Mouse (Mus musculus): ENCODE data around the gene Ypel1. TPM values are rescaled to one million over a fixed set of nuclear protein-coding genes. Genes with fewer than 3 reads are reported as not detected.

Gene Ypel1
- polyA plus RNA-seq, 2 experiments = 20.3 to 36.9 TPM

GRCm38 (mm10) chr16:17110771-17111743 is 41.6 kb downstream of the Ypel1 start, which contains the start of gene Ppil2:
Gene Ppil2, minus strand, starts transcription at chr16:17111257.
- DNase-seq (ENCODE audit: low spot score) (peak; percentile 85), ATAC-seq (ENCODE audit: low FRiP score, low read depth) (peak; percentile 87)
- peaks cover 38% of the 10 kb centered on the region for H3K36me3 ChIP-seq (ENCODE audit: control insufficient read depth, insufficient read depth, low read length)
- peak within 1 kb of the TSS; percentile 86 for H3K4me3 ChIP-seq (replicated peaks; ENCODE audit: low read length)
- no peaks in the 10 kb centered on the region for H3K27me3 ChIP-seq (ENCODE audit: control insufficient read depth, insufficient read depth, low read length)
- peak within 1 kb of the TSS; percentile 75 for H3K9ac ChIP-seq (ENCODE audit: low read depth, low read length, severe bottlenecking)
- H3K4me2 ChIP-seq (replicated peaks; ENCODE audit: low read depth, low read length, severe bottlenecking) = peak within 1 kb of the TSS; percentile 58
- WGBS = 11% methylated on average over 38 of the region's 38 CpGs
- TF ChIP-seq POLR2A (IDR thresholded peaks at IDR 0.05; ENCODE audit: borderline replicate concordance, extremely low read depth, insufficient read depth, insufficient read length) = peak; percentile 54; the same call in 1 of the 2 replicates
- H3K9me3 ChIP-seq (ENCODE audit: control insufficient read depth, low read length) = no peaks in the 10 kb centered on the region
- H3K4me1 ChIP-seq (ENCODE audit: control insufficient read depth, insufficient read depth, low read length) = peaks cover 7% of the 10 kb centered on the region; the same call in 1 of the 2 replicates
- H3K27ac ChIP-seq (replicated peaks; ENCODE audit: low read depth, low read length) = peak within 1 kb of the TSS; percentile 35; the same call in 1 of the 2 replicates

DNA sequence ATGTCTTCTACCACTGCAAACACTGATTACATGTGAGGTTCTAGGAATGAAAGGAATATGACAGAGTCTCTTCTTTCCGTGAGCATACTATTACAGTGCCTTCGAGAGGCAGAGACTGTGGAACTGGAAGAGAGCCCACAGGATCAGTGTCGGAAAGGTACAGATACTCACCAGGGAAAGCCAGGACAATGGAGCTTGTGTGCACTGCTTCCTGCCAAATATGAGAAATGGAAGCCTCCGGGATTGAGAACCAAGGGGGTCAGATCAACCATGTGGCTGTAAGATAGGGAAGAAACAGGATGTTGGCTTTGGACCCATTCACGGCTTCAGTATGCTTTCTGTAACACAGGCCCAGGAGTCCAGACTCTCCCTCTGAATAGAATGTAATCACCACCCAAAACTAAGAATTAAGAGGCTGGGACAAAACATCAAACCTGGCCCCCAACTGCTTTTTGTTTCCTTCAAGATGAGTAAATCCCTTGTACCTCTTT is 47.9 kb downstream of the Ypel1 start:
- Histone ChIP-seq H3K4me3 (replicated peaks; ENCODE audit: low read length) (no peak overlapping the region), H3K9me3 (ENCODE audit: control insufficient read depth, low read length) (no peaks in the 10 kb centered on the region), H3K27me3 (ENCODE audit: control insufficient read depth, insufficient read depth, low read length) (no peaks in the 10 kb centered on the region), H3K4me1 (ENCODE audit: control insufficient read depth, insufficient read depth, low read length) (no peaks in the 10 kb centered on the region), H3K36me3 (ENCODE audit: control insufficient read depth, insufficient read depth, low read length) (peaks cover 60% of the 10 kb centered on the region), H3K27ac (replicated peaks; ENCODE audit: low read depth, low read length) (no peak overlapping the region), H3K4me2 (replicated peaks; ENCODE audit: low read depth, low read length, severe bottlenecking) (no peak overlapping the region), H3K9ac (ENCODE audit: low read depth, low read length, severe bottlenecking) (no peak overlapping the region)
- DNase-seq (ENCODE audit: low spot score) = no peak
- no peak for TF ChIP-seq POLR2A (IDR thresholded peaks at IDR 0.05; ENCODE audit: borderline replicate concordance, extremely low read depth, insufficient read depth, insufficient read length)
- no peak for ATAC-seq (ENCODE audit: low FRiP score, low read depth)
- 91% methylated on average over 5 of the region's 5 CpGs for WGBS

GRCm38 (mm10) chr16:17121569-17121968 is 52.1 kb downstream of the Ypel1 start:
- 79% methylated on average over 14 of the region's 14 CpGs for WGBS
- H3K27me3 ChIP-seq (ENCODE audit: control insufficient read depth, insufficient read depth, low read length) = no peaks in the 10 kb centered on the region
- H3K27ac ChIP-seq (replicated peaks; ENCODE audit: low read depth, low read length) = no peak overlapping the region
- H3K4me2 ChIP-seq (replicated peaks; ENCODE audit: low read depth, low read length, severe bottlenecking) = no peak overlapping the region
- H3K36me3 ChIP-seq (ENCODE audit: control insufficient read depth, insufficient read depth, low read length) = peaks cover 39% of the 10 kb centered on the region
- H3K4me3 ChIP-seq (replicated peaks; ENCODE audit: low read length) = no peak overlapping the region
- no peak overlapping the region for H3K9ac ChIP-seq (ENCODE audit: low read depth, low read length, severe bottlenecking)
- DNase-seq (ENCODE audit: low spot score) = no peak
- no peak for ATAC-seq (ENCODE audit: low FRiP score, low read depth)
- no peaks in the 10 kb centered on the region for H3K9me3 ChIP-seq (ENCODE audit: control insufficient read depth, low read length)
- H3K4me1 ChIP-seq (ENCODE audit: control insufficient read depth, insufficient read depth, low read length) = peaks cover 15% of the 10 kb centered on the region
- TF ChIP-seq POLR2A (IDR thresholded peaks at IDR 0.05; ENCODE audit: borderline replicate concordance, extremely low read depth, insufficient read depth, insufficient read length) = no peak

- H3K4me1 ChIP-seq (ENCODE audit: control insufficient read depth, insufficient read depth, low read length) = peaks cover 15% of the 10 kb centered on the region
- H3K27me3 ChIP-seq (ENCODE audit: control insufficient read depth, insufficient read depth, low read length) = no peaks in the 10 kb centered on the region
- H3K4me3 ChIP-seq (replicated peaks; ENCODE audit: low read length) = peak overlapping the region; percentile 39
- no peaks in the 10 kb centered on the region for H3K9me3 ChIP-seq (ENCODE audit: control insufficient read depth, low read length)
- peak overlapping the region; percentile 55 for H3K9ac ChIP-seq (ENCODE audit: low read depth, low read length, severe bottlenecking)
- ATAC-seq (ENCODE audit: low FRiP score, low read depth) (peak; percentile 17; the same call in 1 of the 2 replicates), DNase-seq (ENCODE audit: low spot score) (peak; percentile 12)
- H3K27ac ChIP-seq (replicated peaks; ENCODE audit: low read depth, low read length) = peak overlapping the region; percentile 16; the same call in 1 of the 2 replicates
- 3% methylated on average over 22 of the region's 22 CpGs for WGBS
- H3K36me3 ChIP-seq (ENCODE audit: control insufficient read depth, insufficient read depth, low read length) = peaks cover 24% of the 10 kb centered on the region
- peak overlapping the region; percentile 53 for H3K4me2 ChIP-seq (replicated peaks; ENCODE audit: low read depth, low read length, severe bottlenecking)
- TF ChIP-seq POLR2A (IDR thresholded peaks at IDR 0.05; ENCODE audit: borderline replicate concordance, extremely low read depth, insufficient read depth, insufficient read length) = no peak
These were observed 54.8 kb downstream of the Ypel1 start for GRCm38 (mm10) chr16:17124119-17124870.

Data from limb, embryonic 14.5 days (tissue).